Mouse (Mus musculus) spleen, adult 2 months (tissue): ENCODE results near the gene Kcnj14. TPM values are rescaled to one million over a fixed set of nuclear protein-coding genes. Genes with fewer than 3 reads are reported as not detected.

ENCODE experiments used
- DNase-seq, 2 experiments: peaks; one replicate each; pipeline versions ENCODE4 v3.0.0 to v3.0.0-alpha.2; 2012 to 2021; ENCODE audit warnings: low spot score in 2 of 2, low read depth in 1 of 2
- H3K27ac ChIP-seq: fragments of 200-500 bp; 2 replicates; pipeline ENCODE4 v1.5.1; 2012; ENCODE audit warnings: low read length, inconsistent platforms; ENCODE audit not compliant: insufficient read depth
- H3K27me3 ChIP-seq: fragments of 200-500 bp; 2 replicates; pipeline ENCODE4 v1.6.1; 2012; ENCODE audit warnings: mild to moderate bottlenecking, moderate library complexity, low read length, inconsistent platforms; ENCODE audit not compliant: control insufficient read depth, insufficient read depth
- H3K36me3 ChIP-seq: fragments of 200-500 bp; 2 replicates; pipeline ENCODE4 v1.6.1; 2012; ENCODE audit warnings: mild to moderate bottlenecking, low read length, inconsistent platforms; ENCODE audit not compliant: control insufficient read depth, insufficient read depth
- H3K4me1 ChIP-seq: fragments of 200-500 bp; 2 replicates; pipeline ENCODE4 v1.6.1; 2011; ENCODE audit warnings: inconsistent platforms; ENCODE audit not compliant: control insufficient read depth, insufficient read depth, insufficient read length
- H3K4me3 ChIP-seq: fragments of 200-500 bp; 2 replicates; pipeline ENCODE4 v1.5.1; 2011; ENCODE audit warnings: mild to moderate bottlenecking, inconsistent platforms; ENCODE audit not compliant: insufficient read depth, insufficient read length; ENCODE audit errors: extremely low read depth
- CTCF ChIP-seq: fragments of 200-500 bp; IDR thresholded peaks from 2 replicates; pipeline ENCODE4 v1.5.1; 2011; ENCODE audit warnings: mild to moderate bottlenecking, inconsistent platforms; ENCODE audit not compliant: insufficient read depth, insufficient read length, insufficient replicate concordance; ENCODE audit errors: extremely low read depth
- POLR2A ChIP-seq: fragments of 200-500 bp; IDR thresholded peaks from 2 replicates; pipeline ENCODE4 v1.6.1; 2011; ENCODE audit warnings: low read depth, low read length, inconsistent platforms
- WGBS: fragments of 180-500 bp; shearing (Covaris S2); methylation state at CpG from one replicate; pipeline ENCODE4 v1.1.7; 2018; 5-methylcytosine and 5-hydroxymethylcytosine counted together
- polyA plus RNA-seq: library from polyadenylated mRNA; depleted of rRNA; stranded (reverse); fragments of >200 nt; gene quantifications from 2 replicates; pipeline ENCODE4 v1.2.3, GENCODE M21; 2012

Kcnj14 gene
- polyA plus RNA-seq, 1 experiment = not detected

GRCm38 (mm10) chr7:45815323-45815983 lies 9.1 kb downstream of the Kcnj14 start:
- no peaks in the 10 kb centered on the region for H3K27me3 ChIP-seq
- no peak for DNase-seq
- peaks cover 4% of the 10 kb centered on the region; the same call in 1 of the 2 replicates for H3K4me1 ChIP-seq
- peaks cover 18% of the 10 kb centered on the region for H3K36me3 ChIP-seq
- TF ChIP-seq POLR2A = no peak
- TF ChIP-seq CTCF = no peak
- no peak overlapping the region for H3K4me3 ChIP-seq
- H3K27ac ChIP-seq = no peak overlapping the region
- WGBS = 89% methylated on average over 10 of the region's 10 CpGs

- no peak for DNase-seq
- Histone ChIP-seq H3K4me3 (no peak overlapping the region), H3K27me3 (no peaks in the 10 kb centered on the region), H3K27ac (no peak overlapping the region), H3K36me3 (peaks cover 25% of the 10 kb centered on the region), H3K4me1 (peaks cover 4% of the 10 kb centered on the region; the same call in 1 of the 2 replicates)
- TF ChIP-seq CTCF (no peak), POLR2A (no peak)
- WGBS = 8% methylated on average over 5 of the region's 5 CpGs
Observed at GRCm38 (mm10) chr7:45814841-45815240, 9.7 kb downstream of the Kcnj14 start.

- Histone ChIP-seq H3K4me1 (peaks cover 4% of the 10 kb centered on the region; the same call in 1 of the 2 replicates), H3K27ac (peak within 1 kb of the TSS; percentile 96), H3K36me3 (peaks cover 32% of the 10 kb centered on the region), H3K4me3 (peak within 1 kb of the TSS; percentile 76), H3K27me3 (no peaks in the 10 kb centered on the region)
- peak; percentile 99 to 100 for DNase-seq
- no peak for TF ChIP-seq CTCF
- TF ChIP-seq POLR2A = peak; percentile 48
- under 1% methylated on average over 80 of the region's 92 CpGs for WGBS
Observed at GRCm38 (mm10) chr7:45813787-45814779, 10.5 kb downstream of the Kcnj14 start, which contains the start of gene Cyth2. TSS of gene Cyth2 (minus strand) at chr7:45814581.

- no peaks in the 10 kb centered on the region for H3K27me3 ChIP-seq
- WGBS = 94% methylated on average over 8 of the region's 8 CpGs
- H3K4me1 ChIP-seq = peaks cover 4% of the 10 kb centered on the region; the same call in 1 of the 2 replicates
- peaks cover 43% of the 10 kb centered on the region for H3K36me3 ChIP-seq
- TF ChIP-seq POLR2A (no peak), CTCF (no peak)
- DNase-seq = no peak
- no peak overlapping the region for H3K27ac ChIP-seq
- no peak overlapping the region for H3K4me3 ChIP-seq
Observed at GRCm38 (mm10) chr7:45812921-45813320, 11.7 kb downstream of the Kcnj14 start.

GRCm38 (mm10) chr7:45809276-45810075 lies 15.1 kb downstream of the Kcnj14 start:
- Histone ChIP-seq H3K4me1 (0 out of 2 replicates have a peak, but pooled peaks cover 2% of the 10 kb centered on the region), H3K27ac (no peak overlapping the region), H3K36me3 (peaks cover 51% of the 10 kb centered on the region), H3K4me3 (no peak overlapping the region), H3K27me3 (no peaks in the 10 kb centered on the region)
- no peak for DNase-seq
- TF ChIP-seq CTCF (no peak), POLR2A (no peak)
- WGBS = 85% methylated on average over 14 of the region's 14 CpGs

- peaks cover 51% of the 10 kb centered on the region for H3K36me3 ChIP-seq
- DNase-seq = no peak
- H3K27me3 ChIP-seq = no peaks in the 10 kb centered on the region
- H3K4me1 ChIP-seq = 0 out of 2 replicates have a peak, but pooled peaks cover 2% of the 10 kb centered on the region
- TF ChIP-seq POLR2A (no peak), CTCF (no peak)
- no peak overlapping the region for H3K27ac ChIP-seq
- H3K4me3 ChIP-seq = no peak overlapping the region
- WGBS = 86% methylated on average over 11 of the region's 11 CpGs
Observed at GRCm38 (mm10) chr7:45808471-45808870, 16.1 kb downstream of the Kcnj14 start.
